ENCODE assay signal across 9 mouse cellular contexts in genomic region chr5:35773274-35774136, GRCm38 (mm10). TPM values are rescaled to one million over a fixed set of nuclear protein-coding genes. Genes with fewer than 3 reads are reported as not detected.
DNase-seq lines count a peak whose midpoint lies in the region; ATAC-seq lines count a peak whose summit lies in the region.
"Had no signal": no experiment of that assay in that cellular context is flagged by ENCODE, and none has a peak within 500 bp of the region (broad histone marks: within the 10 kb centered on the region; RNA-seq: fewer than 3 reads in every experiment).

No protein-coding gene starts in this region.

- 62% methylated on average over 13 of the region's 13 CpGs for WGBS in lung, embryonic 15.5 days

- H3K9me3 ChIP-seq in lung, embryonic 15.5 days: no peaks in the 10 kb centered on the region
- H3K9me3 ChIP-seq: liver, embryonic 15.5 days had no signal

- H3K27ac ChIP-seq in lung, embryonic 15.5 days: no peak overlapping the region
- H3K27ac ChIP-seq: liver, embryonic 15.5 days had no signal

- no peak overlapping the region for H3K4me2 ChIP-seq in lung, embryonic 15.5 days
- H3K4me2 ChIP-seq: liver, embryonic 15.5 days had no signal

- 0 out of 2 replicates have a peak, but pooled peaks cover 3% of the 10 kb centered on the region for H3K27me3 ChIP-seq in lung, embryonic 15.5 days
- H3K27me3 ChIP-seq: liver, embryonic 15.5 days had no signal

- no peaks in the 10 kb centered on the region for H3K36me3 ChIP-seq in lung, embryonic 15.5 days
- H3K36me3 ChIP-seq: liver, embryonic 15.5 days had no signal

- no peak overlapping the region for H3K4me3 ChIP-seq in lung, embryonic 15.5 days
- H3K4me3 ChIP-seq: liver, embryonic 15.5 days had no signal

- H3K4me1 ChIP-seq in lung, embryonic 15.5 days: 0 out of 2 replicates have a peak, but pooled peaks cover 2% of the 10 kb centered on the region
- H3K4me1 ChIP-seq: liver, embryonic 15.5 days had no signal

- no peak overlapping the region for H3K9ac ChIP-seq in lung, embryonic 15.5 days
- H3K9ac ChIP-seq: liver, embryonic 15.5 days had no signal

- DNase-seq in adrenal gland, adult 2 months: peak; percentile 52
- no peak for DNase-seq in adrenal gland, adult 8-10 months
- DNase-seq in lung, postnatal 36 days: no peak
- peak; percentile 54 to 66 for DNase-seq in cerebellum, postnatal 36 days
- DNase-seq in right cerebral cortex, postnatal 25 days: no peak
- no peak for DNase-seq in layer of hippocampus, adult 9-10 months (ENCODE audit: low spot score)

- ATAC-seq in lung, embryonic 15.5 days (ENCODE audit: borderline replicate concordance, extremely low read depth, low FRiP score, low TSS enrichment): 0 out of 2 replicates have a peak, but pooled peaks have one; percentile 45
- ATAC-seq in megakaryocyte progenitor cell, adult 5-6 weeks (replicated peaks; ENCODE audit: poor library complexity): peak; percentile 46

RNA-seq across cellular contexts. Expression of gene Ablim2, which starts 15.8 kb away (rescaled TPM):
- 10 to 100 TPM in 1 of 2 experiments, 1 to 10 TPM in 1; 9.5 to 10.1 TPM for total RNA-seq in adrenal gland, adult 2 months (2021)
- 34.8 and 38.2 TPM in 2 replicates for polyA plus RNA-seq in adrenal gland, adult 2 months (2012; rRNA removed)
- total RNA-seq in adrenal gland, adult 8-10 months (2022): 10 to 100 TPM in 2 of 4 experiments, 1 to 10 TPM in 2; 4.4 to 21.5 (median 11.4) TPM
- 0.27 and 0.62 TPM in 2 replicates for polyA plus RNA-seq in lung, embryonic 15.5 days (2015; fragmentation: Nextera tagmentation; extraction: Ambion mirVana)
- total RNA-seq in megakaryocyte progenitor cell, adult 5-6 weeks (2015): 0.59 TPM in 1 of 2 replicates, not detected in the other
- 0.14 TPM in 1 of 2 replicates, not detected in the other for total RNA-seq in megakaryocyte progenitor cell, adult 5-6 weeks (2017)

RNA-seq across cellular contexts. Expression of gene Sh3tc1, which starts 33.7 kb away (rescaled TPM):
- 10 to 100 TPM; 22.2 to 25.8 TPM for total RNA-seq in adrenal gland, adult 2 months (2021)
- 27.7 and 28.0 TPM in 2 replicates for polyA plus RNA-seq in adrenal gland, adult 2 months (2012; rRNA removed)
- 10 to 100 TPM; 34.2 to 35.9 (median 35.1) TPM for total RNA-seq in adrenal gland, adult 8-10 months (2022)
- 11.0 and 11.6 TPM in 2 replicates for polyA plus RNA-seq in lung, embryonic 15.5 days (2015; fragmentation: Nextera tagmentation; extraction: Ambion mirVana)
- total RNA-seq in megakaryocyte progenitor cell, adult 5-6 weeks (2015): 2.7 and 4.1 TPM in 2 replicates
- 2.9 and 5.5 TPM in 2 replicates for total RNA-seq in megakaryocyte progenitor cell, adult 5-6 weeks (2017)

Comparison
In these comparisons a context has a peak if more than half of its experiments do, and no peak if none do; other contexts are left out.
1. DNase-seq: peak in adrenal gland, adult 2 months (single experiment) and cerebellum, postnatal 36 days (2 of 2); none in adrenal gland, adult 8-10 months (single experiment), lung, postnatal 36 days (single experiment), right cerebral cortex, postnatal 25 days (single experiment) and layer of hippocampus, adult 9-10 months (single experiment).